Mouse (Mus musculus) olfactory bulb, adult 2 months (tissue): ENCODE measurements at regions not wholly inside any gene's neighbourhood (a gene's known extent, or its start where the extent isn't known, plus 50 kb on each side); places are given as distances from the start of the nearest gene placed in this dataset.

Experiments used
- CTCF ChIP-seq: fragments of 200-500 bp; IDR thresholded peaks from 2 replicates; pipeline ENCODE4 v1.5.1; 2012; ENCODE audit warnings: low read depth, mild to moderate bottlenecking, low read length, moderate library complexity; ENCODE audit not compliant: insufficient read depth
- POLR2A ChIP-seq: fragments of 200-500 bp; IDR thresholded peaks from 2 replicates; pipeline ENCODE4 v1.6.1; 2012; ENCODE audit warnings: mild to moderate bottlenecking, low read depth, low read length, moderate library complexity; ENCODE audit not compliant: insufficient read depth

DNA sequence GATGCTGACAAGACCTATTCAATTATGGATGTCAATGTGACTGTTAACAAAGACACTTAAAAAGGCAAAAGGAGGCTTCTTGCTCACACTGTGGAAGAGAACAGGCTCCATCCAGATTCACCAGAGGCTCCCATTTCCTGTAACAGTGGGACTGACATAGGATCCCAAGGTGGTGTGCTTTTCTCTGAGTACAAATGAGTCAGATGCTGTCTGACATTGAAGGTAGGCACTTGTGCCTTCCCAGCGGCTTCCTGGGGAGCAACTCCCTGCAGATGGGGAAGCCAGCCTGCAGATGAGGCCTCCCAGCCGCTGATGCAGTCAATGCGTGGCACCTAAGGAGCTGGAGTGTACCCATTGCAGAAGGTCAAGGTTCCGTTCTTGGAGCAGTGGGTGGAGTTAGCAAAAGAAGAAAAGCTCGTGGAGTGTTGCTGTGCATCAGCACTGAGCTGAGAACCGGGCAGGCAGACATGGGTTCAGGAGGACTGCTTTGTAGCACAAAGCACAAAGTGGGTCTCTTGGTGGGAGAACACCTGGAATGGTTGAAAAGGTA is 71.9 kb upstream of the Dhx40 start:
- TF ChIP-seq POLR2A (no peak), CTCF (no peak)
